Mouse (Mus musculus) forebrain, embryonic 10.5 days (tissue): ENCODE measurements at regions not wholly inside any gene's neighbourhood (a gene's known extent, or its start where the extent isn't known, plus 50 kb on each side); places are given as distances from the start of the nearest gene placed in this dataset.

Experiments used
- DNase-seq: peaks from one replicate; pipeline ENCODE4 v3.0.0-alpha.2; 2017; ENCODE audit warnings: low spot score; ENCODE audit errors: extremely low spot score
- H3K27ac ChIP-seq: fragments of 300-500 bp; sonication (generic); 2 replicates; pipeline ENCODE4 v1.5.1; 2016; ENCODE audit warnings: mild to moderate bottlenecking
- H3K27me3 ChIP-seq: fragments of 300-500 bp; sonication (generic); 2 replicates; pipeline ENCODE4 v1.6.1; 2016; ENCODE audit warnings: mild to moderate bottlenecking; ENCODE audit not compliant: poor library complexity, severe bottlenecking
- H3K36me3 ChIP-seq: fragments of 300-500 bp; sonication (generic); replicated peaks from 2 replicates; pipeline ENCODE4 v1.6.1; 2016; ENCODE audit warnings: mild to moderate bottlenecking, moderate library complexity
- H3K4me1 ChIP-seq: fragments of 300-500 bp; sonication (generic); 2 replicates; pipeline ENCODE4 v1.6.1; 2016
- H3K4me3 ChIP-seq: fragments of 300-500 bp; sonication (generic); 2 replicates; pipeline ENCODE4 v1.5.1; 2016; ENCODE audit warnings: mild to moderate bottlenecking, moderate library complexity
- H3K9me3 ChIP-seq: fragments of 300-500 bp; sonication (generic); 2 replicates; pipeline ENCODE4 v1.6.1; 2016; ENCODE audit warnings: mild to moderate bottlenecking, moderate library complexity
- WGBS: fragments of 180-500 bp; shearing (Covaris S2); methylation state at CpG from one replicate; pipeline ENCODE4 v1.1.7; 2016; 5-methylcytosine and 5-hydroxymethylcytosine counted together

DNA sequence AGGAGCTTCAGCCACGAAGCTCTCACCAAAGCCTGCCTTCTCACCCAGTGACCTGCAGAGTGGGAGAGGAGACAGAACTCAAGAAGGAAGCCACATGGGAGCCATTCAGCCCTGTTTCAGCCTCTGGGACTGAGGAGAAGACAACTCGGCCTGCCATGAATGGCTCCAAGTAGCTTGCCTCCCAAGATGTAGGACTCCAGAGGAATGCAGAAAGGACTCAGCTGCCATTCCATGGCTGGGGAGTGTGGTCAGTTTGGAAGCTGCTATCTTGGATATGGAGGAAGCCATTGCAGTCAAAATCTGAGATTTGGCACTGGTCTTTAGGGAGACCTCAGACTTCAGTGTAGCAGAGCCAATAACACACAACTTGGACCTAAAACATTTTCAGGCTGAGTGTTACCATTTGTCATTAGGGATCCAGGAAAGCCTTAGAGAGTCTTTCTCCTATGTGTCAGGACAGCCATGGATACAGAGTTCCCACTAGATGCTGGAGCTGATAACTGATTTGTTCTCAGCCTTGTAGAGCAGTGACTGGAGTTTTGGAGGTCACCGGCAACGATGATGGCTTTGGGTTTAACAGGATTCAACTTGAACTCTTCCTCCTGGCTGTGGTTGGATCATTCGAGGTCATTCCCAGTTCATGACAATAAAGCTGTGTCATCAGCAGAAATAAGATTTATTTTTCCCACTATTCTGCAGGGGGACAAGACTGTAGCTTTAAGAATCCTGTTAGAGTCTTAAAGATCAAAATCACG, 130.1 kb downstream of the Ackr3 start:
- Histone ChIP-seq H3K4me1 (peaks cover 46% of the 10 kb centered on the region), H3K27me3 (0 out of 2 replicates have a peak, but pooled peaks cover 4% of the 10 kb centered on the region), H3K36me3 (no peaks in the 10 kb centered on the region), H3K4me3 (no peak overlapping the region), H3K9me3 (no peaks in the 10 kb centered on the region), H3K27ac (no peak overlapping the region; the same call in 1 of the 2 replicates)
- no peak for DNase-seq
- 88% methylated on average over 6 of the region's 6 CpGs for WGBS

GRCm38 (mm10) chr1:90335001-90335747, 131.4 kb downstream of the Ackr3 start:
- Histone ChIP-seq H3K27me3 (peaks cover 13% of the 10 kb centered on the region; the same call in 1 of the 2 replicates), H3K4me1 (peaks cover 49% of the 10 kb centered on the region)
- WGBS = 65% methylated on average over 25 of the region's 25 CpGs

GRCm38 (mm10) chr1:90337876-90338316, 134.1 kb downstream of the Ackr3 start:
- Histone ChIP-seq H3K27me3 (peaks cover 25% of the 10 kb centered on the region; the same call in 1 of the 2 replicates), H3K36me3 (no peaks in the 10 kb centered on the region), H3K4me3 (no peak overlapping the region), H3K27ac (peak overlapping the region; percentile 8; the same call in 1 of the 2 replicates), H3K4me1 (peaks cover 57% of the 10 kb centered on the region), H3K9me3 (no peaks in the 10 kb centered on the region)
- WGBS = 66% methylated on average over 12 of the region's 12 CpGs
- peak; percentile 21 for DNase-seq

More at GRCm38 (mm10) chr1:90335001-90335747, 131.4 kb downstream of the Ackr3 start:
- H3K4me3 ChIP-seq = no peak overlapping the region
- no peaks in the 10 kb centered on the region for H3K36me3 ChIP-seq
- peak; percentile 53 for DNase-seq
- no peaks in the 10 kb centered on the region for H3K9me3 ChIP-seq
- H3K27ac ChIP-seq = peak overlapping the region; percentile 79

- no peak overlapping the region for H3K4me3 ChIP-seq
- H3K9me3 ChIP-seq = no peaks in the 10 kb centered on the region
- H3K27ac ChIP-seq = no peak overlapping the region
- H3K36me3 ChIP-seq = no peaks in the 10 kb centered on the region
- no peak for DNase-seq
- H3K27me3 ChIP-seq = peaks cover 38% of the 10 kb centered on the region
- 44% methylated on average over 1 of the region's 1 CpGs for WGBS
- H3K4me1 ChIP-seq = peaks cover 26% of the 10 kb centered on the region
Observed at GRCm38 (mm10) chr1:90342346-90342745, 138.6 kb downstream of the Ackr3 start.

- 63% methylated on average over 2 of the region's 2 CpGs for WGBS
- DNase-seq = no peak
- no peaks in the 10 kb centered on the region for H3K36me3 ChIP-seq
- H3K4me3 ChIP-seq = no peak overlapping the region
- H3K9me3 ChIP-seq = no peaks in the 10 kb centered on the region
- H3K4me1 ChIP-seq = peaks cover 17% of the 10 kb centered on the region
- peaks cover 37% of the 10 kb centered on the region for H3K27me3 ChIP-seq
- no peak overlapping the region for H3K27ac ChIP-seq
Observed at GRCm38 (mm10) chr1:90343492-90343891, 139.7 kb downstream of the Ackr3 start.

- Histone ChIP-seq H3K36me3 (no peaks in the 10 kb centered on the region), H3K9me3 (no peaks in the 10 kb centered on the region), H3K27ac (no peak overlapping the region), H3K4me3 (no peak overlapping the region), H3K27me3 (peaks cover 15% of the 10 kb centered on the region), H3K4me1 (peaks cover 15% of the 10 kb centered on the region)
- 81% methylated on average over 6 of the region's 6 CpGs for WGBS
- DNase-seq = no peak
Observed at GRCm38 (mm10) chr1:90347032-90347431, 143.3 kb downstream of the Ackr3 start.

DNA sequence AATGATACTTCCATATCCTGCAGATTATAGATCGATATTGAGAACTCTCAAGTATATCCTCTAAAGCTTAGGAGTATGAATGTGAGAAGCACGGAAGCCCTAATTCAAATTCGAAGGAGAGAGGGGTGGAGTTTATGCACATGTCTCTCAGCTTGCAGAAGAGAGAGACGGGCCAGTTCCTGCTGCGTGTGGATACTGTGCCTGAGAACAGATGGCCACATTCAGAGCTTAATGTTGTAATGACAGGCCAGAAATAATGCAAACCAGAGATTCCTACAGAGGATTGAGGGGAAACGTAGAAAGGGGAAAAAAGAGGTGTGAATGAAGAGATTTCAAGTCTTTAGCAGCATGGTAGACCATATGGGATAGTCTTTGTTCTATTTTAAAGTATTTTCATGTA, 145.8 kb downstream of the Ackr3 start:
- Histone ChIP-seq H3K4me1 (peaks cover 25% of the 10 kb centered on the region), H3K9me3 (no peaks in the 10 kb centered on the region), H3K4me3 (no peak overlapping the region), H3K27me3 (peaks cover 13% of the 10 kb centered on the region), H3K27ac (no peak overlapping the region), H3K36me3 (no peaks in the 10 kb centered on the region)
- no peak for DNase-seq
- whole genome bisulfite sequencing = 62% methylated on average over 6 of the region's 6 CpGs

DNA sequence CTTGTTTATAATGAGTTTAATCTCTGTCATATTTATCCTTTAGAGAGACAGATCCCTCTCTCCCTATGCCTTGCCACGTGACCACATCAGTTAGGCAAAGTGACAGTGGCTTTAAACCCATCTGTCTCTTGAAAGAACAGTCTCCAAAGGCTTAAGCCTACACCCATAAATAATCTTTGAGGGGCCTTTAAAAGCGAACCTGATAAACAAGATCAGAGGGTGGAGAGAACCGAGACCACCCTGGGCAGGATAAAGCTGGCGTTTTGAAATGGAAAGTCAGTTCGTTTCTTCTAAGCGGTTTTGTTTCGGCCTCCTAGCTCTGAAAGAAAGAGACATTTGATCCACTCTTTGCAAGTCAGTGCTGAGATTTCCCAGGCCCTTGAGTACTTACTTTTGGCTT, 149.5 kb downstream of the Ackr3 start:
- H3K4me3 ChIP-seq = no peak overlapping the region
- 24% methylated on average over 7 of the region's 7 CpGs for WGBS
- no peak for DNase-seq
- H3K4me1 ChIP-seq = peaks cover 25% of the 10 kb centered on the region
- no peaks in the 10 kb centered on the region for H3K36me3 ChIP-seq
- no peaks in the 10 kb centered on the region for H3K9me3 ChIP-seq
- H3K27ac ChIP-seq = 0 out of 2 replicates have a peak overlapping the region, but pooled peaks have one; percentile 2
- H3K27me3 ChIP-seq = no peaks in the 10 kb centered on the region

DNA sequence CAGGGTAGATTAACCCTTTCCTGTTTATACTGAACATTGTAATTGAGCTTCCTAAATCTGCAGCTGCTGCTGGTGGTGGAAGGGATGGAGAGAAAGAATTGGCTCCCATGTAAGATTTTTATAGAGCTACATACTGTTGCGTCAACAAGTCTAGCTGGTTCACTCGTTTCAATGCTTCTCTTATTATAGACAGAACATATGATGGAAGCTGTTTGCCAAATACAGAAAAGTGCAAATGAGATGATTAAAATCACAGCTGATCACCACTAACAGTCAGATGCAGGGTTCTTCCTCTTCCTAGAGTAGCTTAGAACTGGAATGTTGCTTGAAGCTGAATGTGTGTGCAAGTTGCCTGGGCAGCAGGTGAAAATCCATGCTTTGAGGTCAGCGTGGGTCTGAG, 152.8 kb downstream of the Ackr3 start:
- no peaks in the 10 kb centered on the region for H3K9me3 ChIP-seq
- H3K4me3 ChIP-seq = no peak overlapping the region
- no peak for DNase-seq
- H3K27ac ChIP-seq = no peak overlapping the region
- H3K27me3 ChIP-seq = no peaks in the 10 kb centered on the region
- H3K36me3 ChIP-seq = no peaks in the 10 kb centered on the region
- peaks cover 22% of the 10 kb centered on the region for H3K4me1 ChIP-seq
- 89% methylated on average over 3 of the region's 3 CpGs for WGBS

- H3K4me3 ChIP-seq = no peak overlapping the region
- no peak for DNase-seq
Observed at GRCm38 (mm10) chr1:90357391-90357790, 153.6 kb downstream of the Ackr3 start.

GRCm38 (mm10) chr1:90358971-90359370, 155.2 kb downstream of the Ackr3 start:
- Histone ChIP-seq H3K4me1 (peaks cover 2% of the 10 kb centered on the region), H3K9me3 (no peaks in the 10 kb centered on the region), H3K4me3 (no peak overlapping the region), H3K27ac (no peak overlapping the region), H3K36me3 (no peaks in the 10 kb centered on the region), H3K27me3 (no peaks in the 10 kb centered on the region)
- no peak for DNase-seq
- WGBS = 86% methylated on average over 2 of the region's 2 CpGs

More at GRCm38 (mm10) chr1:90357391-90357790, 153.6 kb downstream of the Ackr3 start:
- Histone ChIP-seq H3K36me3 (no peaks in the 10 kb centered on the region), H3K4me1 (peaks cover 16% of the 10 kb centered on the region), H3K27me3 (no peaks in the 10 kb centered on the region), H3K9me3 (no peaks in the 10 kb centered on the region), H3K27ac (no peak overlapping the region)

GRCm38 (mm10) chr1:90360065-90360464, 156.3 kb downstream of the Ackr3 start:
- Histone ChIP-seq H3K27me3 (no peaks in the 10 kb centered on the region), H3K36me3 (no peaks in the 10 kb centered on the region), H3K4me1 (peaks cover 3% of the 10 kb centered on the region; the same call in 1 of the 2 replicates), H3K4me3 (no peak overlapping the region), H3K27ac (no peak overlapping the region), H3K9me3 (no peaks in the 10 kb centered on the region)
- 88% methylated on average over 3 of the region's 3 CpGs for WGBS
- no peak for DNase-seq

DNA sequence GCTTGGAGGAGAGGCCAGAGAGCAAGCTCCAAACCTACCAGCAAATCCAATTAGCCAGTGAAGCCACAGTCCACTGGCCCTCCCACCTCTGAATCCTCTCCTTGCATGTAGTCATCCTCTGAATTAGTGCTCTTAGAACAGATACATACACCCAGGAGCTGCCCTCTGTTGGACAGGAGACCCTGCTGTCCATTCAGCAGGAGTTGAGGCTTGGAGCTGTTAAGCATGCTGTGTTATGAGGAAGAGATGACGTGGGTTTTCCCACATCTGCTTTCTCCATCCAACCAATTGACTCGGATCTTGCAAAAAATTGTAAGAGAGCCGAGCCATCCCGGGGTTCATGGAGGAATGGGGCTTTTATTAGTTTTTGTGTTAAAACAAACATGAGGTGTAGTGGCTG, 160.7 kb downstream of the Ackr3 start:
- Histone ChIP-seq H3K4me1 (peaks cover 3% of the 10 kb centered on the region; the same call in 1 of the 2 replicates), H3K4me3 (no peak overlapping the region), H3K9me3 (no peaks in the 10 kb centered on the region), H3K27ac (no peak overlapping the region), H3K27me3 (no peaks in the 10 kb centered on the region), H3K36me3 (no peaks in the 10 kb centered on the region)
- 89% methylated on average over 4 of the region's 4 CpGs for WGBS
- no peak for DNase-seq
